Mouse (Mus musculus) MEL (cell line): ENCODE data around the gene Trappc10. TPM values are rescaled to one million over a fixed set of nuclear protein-coding genes. Genes with fewer than 3 reads are reported as not detected.

ENCODE experiments used
- DNase-seq: peaks from one replicate; pipeline ENCODE4 v3.0.0; 2011; ENCODE audit warnings: low read depth, low spot score
- H3K27ac ChIP-seq: 2 replicates; pipeline ENCODE4 v1.5.1; 2012; ENCODE audit warnings: low read depth, mild to moderate bottlenecking, control low read depth, low read length, moderate library complexity; ENCODE audit not compliant: control insufficient read depth
- H3K27me3 ChIP-seq, 2 experiments: fragments of 150-350 bp in 1 of 2; sonication (generic) in 1 of 2; 2 replicates each; pipeline ENCODE4 v1.6.1; 2012; ENCODE audit warnings: low read length in 2 of 2, mild to moderate bottlenecking in 2 of 2, improper control_type of control experiment in 1 of 2, moderate library complexity in 1 of 2; ENCODE audit not compliant: insufficient read depth in 2 of 2, control insufficient read depth in 1 of 2
- H3K36me3 ChIP-seq, 2 experiments: 2 replicates each; pipeline ENCODE4 v1.6.1; 2012 to 2014; ENCODE audit warnings: low read length in 2 of 2, improper control_type of control experiment in 1 of 2, inconsistent platforms in 1 of 2, mild to moderate bottlenecking in 1 of 2; ENCODE audit not compliant: insufficient read depth in 2 of 2, control insufficient read depth in 1 of 2
- H3K4me1 ChIP-seq, 2 experiments: fragments of 150-350 bp in 1 of 2; sonication (generic) in 1 of 2; 2 replicates each; pipeline ENCODE4 v1.6.1; 2012; ENCODE audit warnings: low read length in 2 of 2, improper control_type of control experiment in 1 of 2, mild to moderate bottlenecking in 1 of 2; ENCODE audit not compliant: insufficient read depth in 2 of 2, control insufficient read depth in 1 of 2
- H3K4me3 ChIP-seq, 2 experiments: fragments of 150-350 bp in 1 of 2; sonication (generic) in 1 of 2; 2 replicates each; pipeline ENCODE4 v1.5.1; 2012; ENCODE audit warnings: low read depth in 2 of 2, low read length in 2 of 2, mild to moderate bottlenecking in 2 of 2, moderate library complexity in 2 of 2, control low read depth in 1 of 2, improper control_type of control experiment in 1 of 2; ENCODE audit not compliant: control insufficient read depth in 1 of 2, insufficient read depth in 1 of 2
- H3K79me2 ChIP-seq: 2 replicates; pipeline ENCODE4 v1.6.1; 2012; ENCODE audit warnings: mild to moderate bottlenecking, low read length, moderate library complexity; ENCODE audit not compliant: control insufficient read depth, poor library complexity, insufficient read depth
- H3K9ac ChIP-seq: 2 replicates; pipeline ENCODE4 v1.6.1; 2012; ENCODE audit warnings: low read depth, mild to moderate bottlenecking, control low read depth, low read length, moderate library complexity; ENCODE audit not compliant: control insufficient read depth, poor library complexity, severe bottlenecking
- H3K9me3 ChIP-seq: fragments of 150-350 bp; sonication (generic); replicated peaks from 2 replicates; pipeline ENCODE4 v1.6.1; 2012; ENCODE audit warnings: mild to moderate bottlenecking, low read length, improper control_type of control experiment, moderate library complexity; ENCODE audit not compliant: insufficient read depth
- CHD1 ChIP-seq: IDR thresholded peaks from 2 replicates; pipeline ENCODE4 v1.6.1; 2012; ENCODE audit warnings: low read depth, mild to moderate bottlenecking, inconsistent platforms, low read length, improper control_type of control experiment
- CHD2 ChIP-seq: IDR thresholded peaks from 2 replicates; pipeline ENCODE4 v1.6.1; 2011; ENCODE audit warnings: low read length, improper control_type of control experiment
- CTCF ChIP-seq, 3 experiments: IDR thresholded peaks in 2 of 3; conservative IDR thresholded peaks in 1 of 3; 2 replicates each; pipeline ENCODE4 v1.5.1; 2011 to 2012; ENCODE audit warnings: low read length in 3 of 3, low read depth in 2 of 3, mild to moderate bottlenecking in 2 of 3, improper control_type of control experiment in 1 of 3, inconsistent platforms in 1 of 3, mixed read lengths in 1 of 3, moderate library complexity in 1 of 3; ENCODE audit not compliant: control insufficient read depth in 1 of 3, insufficient read depth in 1 of 3, poor library complexity in 1 of 3, severe bottlenecking in 1 of 3
- E2F4 ChIP-seq: IDR thresholded peaks from 2 replicates; pipeline ENCODE4 v1.6.1; 2011; ENCODE audit warnings: low read depth, low read length, improper control_type of control experiment, borderline replicate concordance
- ELF1 ChIP-seq: IDR thresholded peaks from 2 replicates; pipeline ENCODE4 v1.6.1; 2014; ENCODE audit warnings: low read depth, mild to moderate bottlenecking, inconsistent platforms, low read length, improper control_type of control experiment, moderate library complexity
- GATA1 ChIP-seq: IDR thresholded peaks from 2 replicates; pipeline ENCODE4 v1.6.1; 2011; ENCODE audit warnings: low read depth, low read length, improper control_type of control experiment
- HCFC1 ChIP-seq: IDR thresholded peaks from 2 replicates; pipeline ENCODE4 v1.6.1; 2012; ENCODE audit warnings: low read depth, mild to moderate bottlenecking, inconsistent platforms, low read length, improper control_type of control experiment, moderate library complexity
- JUND ChIP-seq: IDR thresholded peaks from 2 replicates; pipeline ENCODE4 v1.6.1; 2011; ENCODE audit warnings: low read depth, mild to moderate bottlenecking, improper control_type of control experiment, low read length
- KAT2A ChIP-seq: conservative IDR thresholded peaks from 2 replicates; pipeline ENCODE4 v1.6.1; 2012; ENCODE audit warnings: low read depth, low read length, improper control_type of control experiment, inconsistent platforms
- MAFK ChIP-seq: IDR thresholded peaks from 2 replicates; pipeline ENCODE4 v1.6.1; 2011; ENCODE audit warnings: low read depth, mild to moderate bottlenecking, low read length, improper control_type of control experiment, borderline replicate concordance
- MAX ChIP-seq: IDR thresholded peaks from 2 replicates; pipeline ENCODE4 v1.6.1; 2011; ENCODE audit warnings: low read length, improper control_type of control experiment
- MAZ ChIP-seq: IDR thresholded peaks from 2 replicates; pipeline ENCODE4 v1.6.1; 2012; ENCODE audit warnings: low read depth, mild to moderate bottlenecking, inconsistent platforms, low read length, improper control_type of control experiment
- MXI1 ChIP-seq: IDR thresholded peaks from 2 replicates; pipeline ENCODE4 v1.6.1; 2011; ENCODE audit warnings: mild to moderate bottlenecking, low read depth, low read length, improper control_type of control experiment
- MYB ChIP-seq: IDR thresholded peaks from 2 replicates; pipeline ENCODE4 v1.6.1; 2011; ENCODE audit warnings: mild to moderate bottlenecking, low read depth, low read length, improper control_type of control experiment
- MYC ChIP-seq: IDR thresholded peaks from 2 replicates; pipeline ENCODE4 v1.6.1; 2011; ENCODE audit warnings: low read depth, mild to moderate bottlenecking, low read length, improper control_type of control experiment, moderate library complexity
- NELFE ChIP-seq: IDR thresholded peaks from 2 replicates; pipeline ENCODE4 v1.6.1; 2011; ENCODE audit warnings: low read depth, low read length, improper control_type of control experiment
- RCOR1 ChIP-seq: IDR thresholded peaks from 2 replicates; pipeline ENCODE4 v1.6.1; 2012; ENCODE audit warnings: low read depth, mild to moderate bottlenecking, inconsistent platforms, low read length, improper control_type of control experiment
- SIN3A ChIP-seq: IDR thresholded peaks from 2 replicates; pipeline ENCODE4 v1.6.1; 2012; ENCODE audit warnings: low read length, improper control_type of control experiment, inconsistent platforms
- TAL1 ChIP-seq: IDR thresholded peaks from 2 replicates; pipeline ENCODE4 v1.6.1; 2012; ENCODE audit warnings: mild to moderate bottlenecking, inconsistent platforms, low read length, moderate library complexity, mixed read lengths
- TCF12 ChIP-seq: IDR thresholded peaks from 2 replicates; pipeline ENCODE4 v1.6.1; 2014; ENCODE audit warnings: low read depth, mild to moderate bottlenecking, inconsistent platforms, low read length, improper control_type of control experiment, moderate library complexity
- UBTF ChIP-seq: IDR thresholded peaks from 2 replicates; pipeline ENCODE4 v1.6.1; 2012; ENCODE audit warnings: low read depth, mild to moderate bottlenecking, inconsistent platforms, low read length, improper control_type of control experiment, moderate library complexity, borderline replicate concordance; ENCODE audit not compliant: insufficient read depth
- USF1 ChIP-seq: IDR thresholded peaks from 2 replicates; pipeline ENCODE4 v1.6.1; 2014; ENCODE audit warnings: low read depth, mild to moderate bottlenecking, inconsistent platforms, low read length, improper control_type of control experiment, moderate library complexity
- USF2 ChIP-seq, 2 experiments: IDR thresholded peaks; 2 replicates each; pipeline ENCODE4 v1.6.1; 2011 to 2012; ENCODE audit warnings: improper control_type of control experiment in 2 of 2, low read length in 2 of 2, borderline replicate concordance in 1 of 2, inconsistent platforms in 1 of 2, low read depth in 1 of 2, mild to moderate bottlenecking in 1 of 2; ENCODE audit not compliant: insufficient read depth in 1 of 2
- ZKSCAN1 ChIP-seq: IDR thresholded peaks from 2 replicates; pipeline ENCODE4 v1.6.1; 2012; ENCODE audit warnings: low read depth, mild to moderate bottlenecking, inconsistent platforms, low read length, improper control_type of control experiment, moderate library complexity
- ZNF384 ChIP-seq: IDR thresholded peaks from 2 replicates; pipeline ENCODE4 v1.6.1; 2012; ENCODE audit warnings: low read depth, mild to moderate bottlenecking, inconsistent platforms, low read length, improper control_type of control experiment
- polyA plus RNA-seq, 2 experiments: library from polyadenylated mRNA; stranded (reverse) in 1 of 2; unstranded in 1 of 2; fragments of >175 nt in 1 of 2; fragments of >200 nt in 1 of 2; gene quantifications; 2 replicates each; pipeline versions ENCODE4 v1.2.1 to v1.2.4; 2012; ENCODE audit warnings: low replicate concordance in 2 of 2, low read depth in 1 of 2; ENCODE audit not compliant: insufficient read length in 2 of 2, insufficient read depth in 1 of 2, missing spikeins in 1 of 2
- total RNA-seq: library from RNA; depleted of rRNA; stranded (reverse); fragments of 300-350 nt; gene quantifications from 2 replicates; pipeline ENCODE4 v1.2.3, GENCODE M21; 2012

Gene Trappc10
- total and polyA plus RNA-seq, 3 experiments = 26.1 to 35.5 TPM; not detected in 1

DNA sequence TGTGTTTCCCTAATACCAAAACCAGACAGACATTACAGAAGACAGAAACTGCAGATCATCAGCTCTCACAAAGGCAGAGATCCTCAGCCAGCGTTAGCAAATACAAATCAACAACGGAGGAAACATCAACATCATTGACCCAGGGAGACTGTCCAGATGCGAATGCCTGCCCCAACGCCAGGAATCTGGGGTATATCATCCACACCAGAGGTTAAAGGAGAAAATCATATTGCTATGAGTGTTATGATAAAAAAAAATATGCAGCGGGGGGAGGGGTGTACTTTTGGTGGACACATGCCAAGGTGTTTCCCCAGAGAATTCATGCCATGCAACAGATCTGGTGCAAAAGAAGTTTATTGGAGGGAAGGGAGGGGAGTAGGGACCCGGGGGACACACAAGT, 87.5 kb downstream of the Trappc10 start:
- no peaks in the 10 kb centered on the region for H3K9me3 ChIP-seq
- no peak for TF ChIP-seq CHD2
- TF ChIP-seq NELFE = no peak
- no peak for TF ChIP-seq MAZ
- TF ChIP-seq USF1 = no peak
- no peak for TF ChIP-seq CTCF (IDR thresholded peaks at IDR 0.05 in 2 of 3, conservative IDR thresholded peaks at IDR 0.05 in 1 of 3; ENCODE audit: control insufficient read depth in 1 of 3, insufficient read depth in 1 of 3, low read depth in 2 of 3, low read length in 3 of 3, poor library complexity in 1 of 3, severe bottlenecking in 1 of 3)
- no peak for TF ChIP-seq JUND
- TF ChIP-seq USF2 (IDR thresholded peaks at IDR 0.05; ENCODE audit: borderline replicate concordance in 1 of 2, insufficient read depth in 1 of 2, low read depth in 1 of 2, low read length in 2 of 2) = no peak
- no peak for TF ChIP-seq MYC
- TF ChIP-seq TAL1 = no peak
- TF ChIP-seq E2F4 = no peak
- no peak for TF ChIP-seq MAX
- no peak for TF ChIP-seq MYB
- TF ChIP-seq TCF12 = no peak
- TF ChIP-seq GATA1 = no peak
- no peak for TF ChIP-seq SIN3A
- no peak for TF ChIP-seq ZKSCAN1
- TF ChIP-seq CHD1 = no peak
- no peak for TF ChIP-seq MXI1
- TF ChIP-seq UBTF = no peak
- TF ChIP-seq KAT2A = no peak
- H3K36me3 ChIP-seq = no peaks in the 10 kb centered on the region
- H3K4me1 ChIP-seq = no peaks in the 10 kb centered on the region
- no peak for DNase-seq
- no peaks in the 10 kb centered on the region for H3K27me3 ChIP-seq
- H3K79me2 ChIP-seq = no peaks in the 10 kb centered on the region
- no peak overlapping the region for H3K27ac ChIP-seq
- H3K9ac ChIP-seq = no peak overlapping the region
- no peak overlapping the region for H3K4me3 ChIP-seq

DNA sequence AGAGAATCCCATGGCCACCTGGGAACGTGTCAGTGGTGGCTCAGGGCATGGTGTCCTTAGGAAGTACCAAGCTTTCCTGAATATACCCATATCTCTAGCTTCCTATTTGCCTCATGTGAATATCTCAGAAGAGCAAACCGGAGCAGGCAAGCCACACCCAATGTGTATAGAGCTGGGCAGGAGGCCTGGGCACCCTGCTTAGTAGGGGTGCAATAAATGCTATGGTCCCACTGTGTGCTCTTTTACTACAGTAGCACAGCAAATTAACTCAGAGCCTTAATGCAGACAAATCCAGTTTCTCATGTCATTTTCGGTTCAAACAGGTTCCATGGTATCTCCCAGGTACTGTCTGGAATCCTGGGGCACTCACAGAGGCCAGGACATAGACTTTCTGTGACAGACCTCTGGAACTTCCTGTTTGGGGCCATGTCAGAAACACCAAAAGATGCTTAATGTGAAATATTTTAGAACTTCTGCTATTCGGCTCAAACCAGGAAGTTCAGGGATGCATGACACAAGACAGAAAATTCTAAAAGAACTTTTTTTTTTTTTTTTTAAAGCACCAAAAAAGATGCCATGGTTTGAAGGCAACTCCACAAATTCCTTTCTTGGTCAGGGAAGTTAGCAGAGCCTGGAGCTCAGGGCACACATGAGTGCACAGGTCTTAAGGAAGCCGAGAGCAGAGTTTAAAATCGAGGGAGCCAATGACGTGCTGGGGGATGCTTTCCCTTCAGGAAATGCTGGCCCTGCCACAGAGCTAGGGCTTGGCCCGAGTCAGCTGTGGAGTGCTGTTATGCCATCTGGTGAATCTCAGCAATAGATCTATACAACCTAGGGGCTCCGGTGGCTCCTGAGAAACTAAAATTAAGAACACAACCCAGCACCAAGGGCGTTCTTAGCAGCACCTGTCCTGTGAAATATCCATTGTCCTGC, 95.3 kb downstream of the Trappc10 start:
- no peak overlapping the region for H3K4me3 ChIP-seq
- H3K4me1 ChIP-seq = peaks cover 0 to 11% of the 10 kb centered on the region in 2 experiments; a peak in 2 of 4 replicates
- no peaks in the 10 kb centered on the region for H3K79me2 ChIP-seq
- peak overlapping the region; percentile 11; the same call in 1 of the 2 replicates for H3K9ac ChIP-seq
- H3K36me3 ChIP-seq = no peaks in the 10 kb centered on the region
- TF ChIP-seq ZKSCAN1 = peak; percentile 96
- no peak for TF ChIP-seq MAZ
- TF ChIP-seq ZNF384 = peak; percentile 69
- TF ChIP-seq ELF1 = peak; percentile 54; the same call in 1 of the 2 replicates
- no peak for TF ChIP-seq SIN3A
- TF ChIP-seq MAFK = no peak
- TF ChIP-seq HCFC1 = no peak
- TF ChIP-seq RCOR1 = no peak
- H3K27ac ChIP-seq = no peak overlapping the region
- no peaks in the 10 kb centered on the region for H3K9me3 ChIP-seq
- peak; percentile 49 for DNase-seq
- peaks cover 3 to 6% of the 10 kb centered on the region in 2 experiments; a peak in 3 of 4 replicates for H3K27me3 ChIP-seq
